Mouse (Mus musculus): ENCODE data around the gene Rcn1. TPM values are rescaled to one million over a fixed set of nuclear protein-coding genes. Genes with fewer than 3 reads are reported as not detected.
A peak's percentile ranks its signal among the peaks of the same experiment; 100 is the strongest.

Gene Rcn1
- polyA plus RNA-seq, 1 experiment from 2014 or later = 180 TPM

DNA sequence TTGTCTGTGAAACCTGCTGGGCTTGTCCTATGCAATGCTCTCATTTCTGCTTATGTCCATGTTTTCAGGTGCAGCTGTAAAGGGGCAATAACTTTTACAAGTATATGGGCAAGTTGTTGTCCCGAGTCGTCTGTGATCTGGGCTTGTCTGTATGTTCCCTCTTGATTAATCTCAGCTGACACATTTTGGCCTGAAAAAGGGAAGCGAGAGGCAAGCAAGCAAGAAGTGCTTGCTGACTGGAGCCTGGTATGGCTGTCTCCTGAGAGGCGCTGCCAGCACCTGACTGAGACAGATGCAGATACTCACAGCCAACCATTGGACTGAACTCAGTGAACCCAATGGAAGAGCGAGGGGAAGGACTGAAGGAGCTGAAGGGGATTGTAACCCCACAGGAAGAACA is 18.5 kb upstream of the Rcn1 start:
- Histone ChIP-seq H3K9ac (no peak overlapping the region), H3K27me3 (replicated peaks) (0 out of 2 replicates have a peak, but pooled peaks cover 5% of the 10 kb centered on the region), H3K36me3 (no peaks in the 10 kb centered on the region), H3K4me3 (no peak overlapping the region), H3K9me3 (replicated peaks) (no peaks in the 10 kb centered on the region), H3K4me2 (no peak overlapping the region), H3K27ac (ENCODE audit: poor library complexity, severe bottlenecking) (no peak overlapping the region), H3K4me1 (replicated peaks) (peaks cover 21% of the 10 kb centered on the region)
- WGBS = 69% methylated on average over 5 of the region's 5 CpGs
- no peak for ATAC-seq (ENCODE audit: insufficient number of reproducible peaks, low FRiP score)

DNA sequence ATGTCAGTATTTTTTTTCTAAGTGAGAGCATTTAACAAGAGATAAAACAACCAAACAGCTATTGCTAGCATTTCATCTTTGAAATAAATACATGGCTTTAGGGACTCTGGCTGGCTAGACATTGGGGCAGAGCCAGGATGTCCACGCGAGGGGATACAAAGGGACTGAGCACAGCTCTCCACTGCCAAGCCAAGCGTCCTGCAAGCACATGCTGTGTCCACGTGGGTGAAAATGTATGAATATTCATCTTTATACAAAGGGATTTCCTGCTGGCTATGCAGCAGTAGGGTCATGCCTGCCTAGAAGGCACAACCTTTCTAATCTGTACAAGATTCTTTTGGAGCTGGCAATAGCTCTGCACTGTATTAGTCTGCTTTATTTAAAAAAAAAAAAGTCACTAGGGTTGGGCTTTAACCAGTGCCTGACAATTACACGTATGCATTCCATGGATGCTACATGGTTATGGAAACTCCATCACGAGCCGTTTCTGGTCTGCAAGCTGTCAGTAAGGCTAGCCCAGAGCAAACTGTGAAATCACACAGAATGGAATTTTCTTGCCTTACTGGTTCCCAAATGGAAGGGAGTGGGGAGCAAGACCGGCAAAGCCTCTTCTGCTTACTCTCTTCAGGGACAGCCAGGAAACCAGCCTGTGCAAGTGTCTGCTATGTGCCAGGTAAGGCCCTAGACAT is 17.7 kb upstream of the Rcn1 start:
- Histone ChIP-seq H3K9ac (no peak overlapping the region), H3K4me1 (replicated peaks) (peaks cover 21% of the 10 kb centered on the region), H3K27me3 (replicated peaks) (0 out of 2 replicates have a peak, but pooled peaks cover 5% of the 10 kb centered on the region), H3K36me3 (no peaks in the 10 kb centered on the region), H3K4me3 (no peak overlapping the region), H3K27ac (ENCODE audit: poor library complexity, severe bottlenecking) (no peak overlapping the region), H3K9me3 (replicated peaks) (no peaks in the 10 kb centered on the region), H3K4me2 (no peak overlapping the region)
- ATAC-seq (ENCODE audit: insufficient number of reproducible peaks, low FRiP score) = no peak
- WGBS = 65% methylated on average over 8 of the region's 8 CpGs

DNA sequence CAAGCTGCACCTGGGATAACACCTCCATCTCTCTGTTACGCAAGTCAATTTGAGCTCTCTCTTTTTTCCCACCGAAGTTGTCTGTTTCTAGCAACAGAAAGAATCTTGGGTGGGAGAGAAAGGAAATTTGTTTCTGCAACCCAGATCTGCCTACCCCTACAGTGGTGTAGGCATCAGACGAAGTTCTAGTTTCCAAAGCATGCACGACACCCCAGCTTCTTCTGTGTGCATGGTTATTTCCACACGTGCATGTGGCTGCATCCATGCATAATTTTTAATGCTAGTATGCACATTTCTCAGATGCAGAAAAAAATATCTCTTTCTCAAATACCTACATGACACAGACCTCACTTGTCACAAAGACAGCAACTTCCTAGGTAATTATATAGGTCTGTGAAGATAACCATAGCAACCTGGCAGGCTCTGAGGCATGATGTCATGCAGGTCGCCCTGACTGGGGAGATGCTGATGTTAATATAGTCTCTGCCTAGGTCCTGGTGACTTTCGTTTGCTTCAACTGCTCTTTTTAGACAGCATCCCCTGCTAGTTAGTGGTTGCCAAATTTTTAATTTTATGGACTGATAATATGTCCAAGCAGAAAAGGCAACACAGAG is 17.0 kb upstream of the Rcn1 start:
- Histone ChIP-seq H3K9me3 (replicated peaks) (no peaks in the 10 kb centered on the region), H3K9ac (no peak overlapping the region), H3K27me3 (replicated peaks) (0 out of 2 replicates have a peak, but pooled peaks cover 5% of the 10 kb centered on the region), H3K27ac (ENCODE audit: poor library complexity, severe bottlenecking) (no peak overlapping the region), H3K4me2 (no peak overlapping the region), H3K36me3 (no peaks in the 10 kb centered on the region), H3K4me1 (replicated peaks) (peaks cover 21% of the 10 kb centered on the region), H3K4me3 (no peak overlapping the region)
- 71% methylated on average over 7 of the region's 7 CpGs for WGBS
- no peak for ATAC-seq (ENCODE audit: insufficient number of reproducible peaks, low FRiP score)

DNA sequence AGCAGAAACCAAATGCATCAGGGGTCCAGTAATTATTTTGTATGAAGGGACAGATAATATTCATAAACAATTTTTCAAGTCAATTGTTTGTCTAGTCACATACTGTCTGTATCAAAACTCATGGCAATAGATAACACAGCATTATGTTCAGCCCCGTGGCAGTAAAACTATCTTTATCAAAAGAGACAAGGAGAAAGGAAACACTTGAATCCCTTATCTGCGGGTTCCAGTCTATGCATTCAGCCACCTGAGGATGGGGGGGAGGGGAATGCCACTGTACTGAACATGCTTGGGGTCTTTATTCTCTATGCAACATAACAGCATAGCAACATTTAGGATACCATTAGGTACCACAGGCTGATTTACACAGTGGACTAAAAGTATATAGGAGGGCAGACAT is 15.2 kb upstream of the Rcn1 start:
- Histone ChIP-seq H3K27ac (ENCODE audit: poor library complexity, severe bottlenecking) (no peak overlapping the region), H3K36me3 (no peaks in the 10 kb centered on the region), H3K4me2 (no peak overlapping the region), H3K9me3 (replicated peaks) (no peaks in the 10 kb centered on the region), H3K27me3 (replicated peaks) (0 out of 2 replicates have a peak, but pooled peaks cover 5% of the 10 kb centered on the region), H3K9ac (no peak overlapping the region), H3K4me1 (replicated peaks) (peaks cover 21% of the 10 kb centered on the region), H3K4me3 (no peak overlapping the region)
- no peak for ATAC-seq (ENCODE audit: insufficient number of reproducible peaks, low FRiP score)
- WGBS = 19% methylated on average over 2 of the region's 2 CpGs

DNA sequence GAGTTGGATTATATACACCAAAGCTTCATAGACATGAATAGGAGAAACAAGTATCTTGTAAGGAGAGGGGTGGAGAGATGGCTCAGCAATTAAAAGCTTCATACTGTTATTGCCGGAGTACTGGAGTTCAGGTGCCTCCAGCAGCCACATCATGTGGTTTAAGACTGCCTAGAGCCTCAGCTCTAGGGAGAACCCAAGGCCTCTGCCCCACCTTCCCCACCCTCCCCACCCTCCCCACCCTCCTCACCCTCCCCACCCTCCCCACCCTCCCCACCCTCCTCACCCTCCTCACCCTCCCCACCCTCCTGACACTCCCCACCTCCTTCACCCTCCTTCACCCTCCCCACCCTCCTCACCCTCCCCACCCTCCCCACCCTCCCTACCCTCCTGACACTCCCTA is 10.1 kb upstream of the Rcn1 start:
- H3K4me3 ChIP-seq = no peak overlapping the region
- H3K9ac ChIP-seq = no peak overlapping the region
- no peak overlapping the region for H3K4me2 ChIP-seq
- no peaks in the 10 kb centered on the region for H3K27me3 ChIP-seq (replicated peaks)
- no peak overlapping the region for H3K27ac ChIP-seq (ENCODE audit: poor library complexity, severe bottlenecking)
- peaks cover 10% of the 10 kb centered on the region for H3K4me1 ChIP-seq (replicated peaks)
- no peaks in the 10 kb centered on the region for H3K36me3 ChIP-seq
- WGBS = 83% methylated on average over 1 of the region's 1 CpGs
- H3K9me3 ChIP-seq (replicated peaks) = no peaks in the 10 kb centered on the region
- ATAC-seq (ENCODE audit: insufficient number of reproducible peaks, low FRiP score) = no peak

DNA sequence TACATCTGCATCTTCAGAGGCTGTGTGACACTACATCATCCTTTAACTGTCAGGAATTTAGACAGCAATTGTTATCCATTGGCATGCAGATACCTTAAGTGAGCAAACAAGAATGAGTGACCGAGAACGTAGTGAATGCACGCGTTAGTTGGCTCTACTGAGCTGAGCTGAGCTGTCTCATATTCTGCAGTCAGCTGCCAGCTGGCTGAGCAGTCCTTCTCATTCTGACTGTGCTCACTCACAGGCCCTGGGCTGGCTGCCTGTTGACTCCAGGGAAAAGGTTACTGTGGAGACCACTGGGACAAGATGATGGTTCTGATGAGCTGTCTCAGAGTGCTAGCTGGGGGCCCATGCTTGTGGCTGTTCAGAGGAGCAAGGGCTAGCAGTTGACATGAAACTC is 9.4 kb upstream of the Rcn1 start:
- Histone ChIP-seq H3K4me2 (no peak overlapping the region), H3K9me3 (replicated peaks) (no peaks in the 10 kb centered on the region), H3K27ac (ENCODE audit: poor library complexity, severe bottlenecking) (no peak overlapping the region), H3K4me1 (replicated peaks) (peaks cover 5% of the 10 kb centered on the region; the same call in 1 of the 2 replicates), H3K27me3 (replicated peaks) (no peaks in the 10 kb centered on the region), H3K4me3 (no peak overlapping the region), H3K36me3 (no peaks in the 10 kb centered on the region), H3K9ac (no peak overlapping the region)
- ATAC-seq (ENCODE audit: insufficient number of reproducible peaks, low FRiP score) = no peak
- 55% methylated on average over 4 of the region's 4 CpGs for WGBS

DNA sequence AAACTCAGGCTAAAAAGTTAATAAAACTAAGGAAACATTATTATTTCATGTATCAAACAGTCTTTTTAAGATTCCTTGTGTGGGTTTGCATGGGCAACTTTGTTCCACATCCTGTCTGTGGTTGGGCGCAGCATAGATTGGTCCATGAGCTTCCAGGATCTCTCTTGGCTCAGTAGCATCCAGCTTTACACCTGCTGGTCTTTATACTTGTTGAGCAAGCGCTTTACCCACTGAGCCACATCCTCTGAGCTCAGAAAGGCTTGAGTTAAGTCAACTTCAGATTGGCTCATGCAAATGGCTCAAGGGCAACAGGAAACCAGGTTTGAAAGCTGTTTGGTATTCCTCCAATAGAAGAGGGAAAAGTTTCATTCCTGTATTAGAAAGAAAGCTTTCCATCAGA is 3.1 kb upstream of the Rcn1 start:
- no peaks in the 10 kb centered on the region; the same call in 1 of the 2 replicates for H3K27me3 ChIP-seq (replicated peaks)
- H3K36me3 ChIP-seq = no peaks in the 10 kb centered on the region
- H3K9me3 ChIP-seq (replicated peaks) = no peaks in the 10 kb centered on the region
- 79% methylated on average over 2 of the region's 2 CpGs for WGBS
- peaks cover 15% of the 10 kb centered on the region for H3K4me1 ChIP-seq (replicated peaks)
- H3K4me3 ChIP-seq = no peak overlapping the region
- H3K4me2 ChIP-seq = no peak overlapping the region
- no peak for ATAC-seq (ENCODE audit: insufficient number of reproducible peaks, low FRiP score)
- H3K9ac ChIP-seq = no peak overlapping the region
- H3K27ac ChIP-seq (ENCODE audit: poor library complexity, severe bottlenecking) = no peak overlapping the region

DNA sequence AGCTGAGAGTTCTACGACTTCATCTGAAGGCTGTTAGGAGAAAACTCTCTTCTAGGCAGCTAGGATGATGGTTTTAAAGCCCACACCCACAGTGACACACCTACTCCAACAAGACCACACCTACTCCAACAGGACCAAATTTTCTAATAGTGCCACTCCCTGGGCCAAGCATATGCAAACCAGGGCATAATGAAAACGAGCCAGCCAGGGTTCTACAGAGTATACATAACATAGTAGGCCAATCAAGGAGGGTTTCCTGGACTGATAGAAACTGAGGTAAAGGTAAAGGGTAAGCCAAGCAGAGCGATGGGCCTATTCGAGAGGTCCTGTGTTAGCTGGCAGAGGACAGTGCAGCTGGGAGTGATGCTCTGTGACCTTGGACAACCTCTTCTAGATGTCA is 1.4 kb upstream of the Rcn1 start:
- 86% methylated on average over 4 of the region's 4 CpGs for WGBS
- Histone ChIP-seq H3K9ac (no peak overlapping the region), H3K4me1 (replicated peaks) (peaks cover 31% of the 10 kb centered on the region), H3K27me3 (replicated peaks) (no peaks in the 10 kb centered on the region; the same call in 1 of the 2 replicates), H3K27ac (ENCODE audit: poor library complexity, severe bottlenecking) (no peak overlapping the region), H3K36me3 (peaks cover 4% of the 10 kb centered on the region; the same call in 1 of the 2 replicates), H3K4me2 (no peak overlapping the region), H3K4me3 (no peak overlapping the region), H3K9me3 (replicated peaks) (no peaks in the 10 kb centered on the region)
- ATAC-seq (ENCODE audit: insufficient number of reproducible peaks, low FRiP score) = no peak

DNA sequence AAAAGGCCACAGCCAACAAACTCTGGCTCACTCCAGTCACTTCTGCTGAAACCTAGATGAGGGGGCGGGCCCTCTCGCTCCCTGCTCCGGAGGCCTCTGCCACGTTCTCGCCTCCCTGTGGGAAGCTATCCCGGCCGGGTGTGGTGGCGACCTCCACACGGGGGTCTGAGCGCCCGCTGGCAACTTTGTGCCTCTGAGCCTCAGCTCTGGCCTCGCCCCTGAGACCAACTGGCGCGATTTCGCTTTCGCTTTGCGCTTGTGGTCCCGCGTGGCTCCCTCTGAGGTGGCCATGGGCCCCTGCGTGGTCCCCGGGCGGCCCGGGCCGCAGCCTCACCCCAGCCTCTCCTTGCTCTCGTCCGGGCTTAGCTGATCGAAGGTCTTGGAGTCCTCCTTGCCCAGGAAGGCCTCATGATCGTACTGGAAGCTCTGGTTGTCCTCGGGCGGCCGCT is 459 bp downstream of the Rcn1 start:
- peaks cover 20% of the 10 kb centered on the region for H3K36me3 ChIP-seq
- no peaks in the 10 kb centered on the region for H3K9me3 ChIP-seq (replicated peaks)
- H3K4me3 ChIP-seq = peak overlapping the region; percentile 86
- H3K4me1 ChIP-seq (replicated peaks) = peaks cover 38% of the 10 kb centered on the region
- peak; percentile 67 for ATAC-seq (ENCODE audit: insufficient number of reproducible peaks, low FRiP score)
- H3K27me3 ChIP-seq (replicated peaks) = no peaks in the 10 kb centered on the region; the same call in 1 of the 2 replicates
- H3K4me2 ChIP-seq = peak overlapping the region; percentile 87
- H3K9ac ChIP-seq = peak overlapping the region; percentile 94
- peak overlapping the region; percentile 94 for H3K27ac ChIP-seq (ENCODE audit: poor library complexity, severe bottlenecking)
- under 1% methylated on average over 31 of the region's 31 CpGs for WGBS

DNA sequence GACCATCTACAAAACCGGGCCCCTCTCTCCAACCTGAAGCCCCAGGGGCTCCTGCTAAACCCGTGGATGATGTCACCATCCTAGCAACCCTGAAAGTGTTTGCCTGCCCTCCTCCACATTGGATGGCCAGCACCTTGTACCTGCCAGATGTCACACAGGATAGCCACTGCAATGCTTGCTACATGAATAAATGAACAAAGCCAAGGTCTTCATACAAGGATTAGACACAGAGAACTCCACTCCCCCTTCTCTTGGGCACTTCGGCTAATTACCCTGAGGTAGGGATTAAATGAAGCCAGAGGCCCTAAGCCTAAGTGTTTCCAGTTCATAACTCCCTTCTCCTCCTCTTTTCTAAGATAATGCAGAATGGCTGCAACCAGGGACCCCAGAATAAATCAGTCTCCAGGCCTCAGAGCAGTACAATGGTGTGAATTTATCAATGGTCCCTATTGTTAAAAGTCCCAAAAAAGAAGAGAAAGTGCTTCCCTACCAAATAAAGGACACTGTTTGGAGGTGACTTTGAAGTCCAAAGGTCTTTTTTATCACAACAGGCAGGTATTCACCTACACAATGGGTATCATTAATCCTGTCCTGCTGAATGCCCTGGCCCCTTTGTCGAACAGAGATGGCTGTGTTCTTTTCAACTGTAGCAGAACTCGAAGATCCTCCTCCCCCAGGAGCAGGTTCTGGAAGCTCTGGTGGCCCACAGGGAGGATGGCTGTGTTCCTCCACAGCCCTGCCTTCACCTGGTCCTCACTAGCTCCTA is 1.5 kb downstream of the Rcn1 start:
- ATAC-seq (ENCODE audit: insufficient number of reproducible peaks, low FRiP score) = no peak
- Histone ChIP-seq H3K27ac (ENCODE audit: poor library complexity, severe bottlenecking) (peak overlapping the region; percentile 94; the same call in 1 of the 2 replicates), H3K4me3 (peak overlapping the region; percentile 86), H3K27me3 (replicated peaks) (no peaks in the 10 kb centered on the region; the same call in 1 of the 2 replicates), H3K4me2 (peak overlapping the region; percentile 87), H3K9ac (peak overlapping the region; percentile 94), H3K36me3 (peaks cover 31% of the 10 kb centered on the region), H3K4me1 (replicated peaks) (peaks cover 46% of the 10 kb centered on the region), H3K9me3 (replicated peaks) (no peaks in the 10 kb centered on the region)
- 34% methylated on average over 5 of the region's 5 CpGs for WGBS

DNA sequence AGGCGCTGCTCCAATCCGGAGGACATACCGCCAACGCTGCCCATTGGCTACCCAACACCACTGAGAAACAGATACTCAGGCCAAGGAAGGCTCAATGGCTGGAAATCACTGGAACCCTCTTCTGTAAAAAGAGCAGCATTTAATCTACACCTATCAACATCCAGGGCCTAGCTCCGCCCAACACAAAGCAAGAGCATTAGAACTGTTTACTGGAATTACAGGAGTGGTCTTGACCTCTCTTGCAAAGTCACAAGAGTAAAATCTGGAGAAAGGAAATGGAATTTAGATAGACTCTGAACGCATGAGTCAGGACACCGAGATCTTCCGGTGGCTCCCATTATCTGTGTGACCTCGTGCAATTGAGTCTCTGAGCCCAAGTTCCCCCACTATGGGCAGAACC is 3.1 kb downstream of the Rcn1 start:
- Histone ChIP-seq H3K9me3 (replicated peaks) (no peaks in the 10 kb centered on the region), H3K4me1 (replicated peaks) (peaks cover 46% of the 10 kb centered on the region), H3K4me3 (no peak overlapping the region), H3K27ac (ENCODE audit: poor library complexity, severe bottlenecking) (no peak overlapping the region), H3K36me3 (peaks cover 46% of the 10 kb centered on the region), H3K4me2 (peak overlapping the region; percentile 87; the same call in 1 of the 2 replicates), H3K27me3 (replicated peaks) (no peaks in the 10 kb centered on the region), H3K9ac (no peak overlapping the region)
- WGBS = 66% methylated on average over 9 of the region's 9 CpGs
- no peak for ATAC-seq (ENCODE audit: insufficient number of reproducible peaks, low FRiP score)

Measured in heart, embryonic 12.5 days (tissue).